ENCODE assay signal across 13 mouse cellular contexts in the genomic region with DNA sequence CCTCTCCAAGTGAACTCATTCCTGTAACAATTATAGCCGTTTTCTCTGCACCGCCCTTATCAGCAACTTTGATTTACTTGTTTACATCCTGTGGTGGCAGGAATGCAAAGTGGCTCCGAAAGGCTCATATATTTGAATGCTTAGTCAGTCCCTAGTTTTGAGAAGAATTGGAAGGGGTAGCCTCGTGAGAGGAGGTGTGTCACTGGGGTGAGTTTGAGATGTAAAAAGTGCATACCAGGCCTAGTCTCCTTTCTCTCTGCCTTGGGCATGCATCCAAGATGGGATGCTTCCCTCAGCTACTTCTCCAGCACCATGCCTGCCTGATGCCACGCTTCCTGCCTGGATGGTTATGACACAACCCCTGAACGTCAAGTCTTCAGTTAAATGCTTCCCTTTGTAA.
DNase-seq lines count a peak whose midpoint lies in the region; ATAC-seq lines count a peak whose summit lies in the region.
"Had no signal": no experiment of that assay in that cellular context is flagged by ENCODE, and none has a peak within 500 bp of the region (broad histone marks: within the 10 kb centered on the region; RNA-seq: fewer than 3 reads in every experiment).

No protein-coding gene starts in this region.

- no peak overlapping the region for H3K27ac ChIP-seq in kidney, embryonic 14.5 days (ENCODE audit: low read depth, low read length)
- H3K27ac ChIP-seq: forebrain, embryonic 12.5 days; heart, embryonic 10.5 days; liver, embryonic 14.5 days had no signal

- H3K9me3 ChIP-seq in kidney, embryonic 14.5 days (ENCODE audit: control insufficient read depth, low read length), result no peaks in the 10 kb centered on the region
- H3K9me3 ChIP-seq: forebrain, embryonic 12.5 days; heart, embryonic 10.5 days had no signal

- 45% methylated on average over 6 of the region's 6 CpGs for WGBS in kidney, embryonic 14.5 days

- no peaks in the 10 kb centered on the region for H3K36me3 ChIP-seq in kidney, embryonic 14.5 days (ENCODE audit: control insufficient read depth, insufficient read depth, low read length)
- H3K36me3 ChIP-seq: forebrain, embryonic 12.5 days had no signal

- no peaks in the 10 kb centered on the region for H3K4me1 ChIP-seq in kidney, embryonic 14.5 days (ENCODE audit: control insufficient read depth, insufficient read depth, low read length)
- H3K4me1 ChIP-seq: forebrain, embryonic 12.5 days had no signal

- H3K4me3 ChIP-seq in kidney, embryonic 14.5 days (ENCODE audit: low read length), result no peak overlapping the region
- H3K4me3 ChIP-seq: forebrain, embryonic 12.5 days; heart, embryonic 10.5 days; myocyte had no signal

- H3K9ac ChIP-seq in kidney, embryonic 14.5 days (ENCODE audit: low read depth, low read length), result no peak overlapping the region
- H3K9ac ChIP-seq: forebrain, embryonic 12.5 days; liver, embryonic 14.5 days had no signal

- ATAC-seq in kidney, embryonic 14.5 days (ENCODE audit: low FRiP score, low TSS enrichment), result peak; percentile 54
- no peak for ATAC-seq in activated CD4-positive, CD25-positive, alpha-beta regulatory T cell, adult 4 months
- ATAC-seq: intestine, embryonic 16.5 days had no signal

- DNase-seq in kidney, postnatal 36 days, result no peak
- peak; percentile 57 for DNase-seq in NIH3T3 (ENCODE audit: low read depth)
- peak; percentile 16 for DNase-seq in brain, adult 2 months (ENCODE audit: low read depth, low spot score)
- peak; percentile 43 to 44 for DNase-seq in lung, postnatal 4 days
- DNase-seq in T-cell, adult 2 months (ENCODE audit: low spot score), result no peak
- DNase-seq: cerebellum, adult 11 months had no signal

- no peak overlapping the region for H3K4me2 ChIP-seq in kidney, embryonic 14.5 days (replicated peaks; ENCODE audit: low read depth, low read length)
- H3K4me2 ChIP-seq: forebrain, embryonic 12.5 days had no signal

- no peaks in the 10 kb centered on the region for H3K27me3 ChIP-seq in kidney, embryonic 14.5 days (ENCODE audit: control insufficient read depth, insufficient read depth, low read length)
- H3K27me3 ChIP-seq: forebrain, embryonic 12.5 days had no signal

Comparison
In these comparisons a context has a peak if more than half of its experiments do, and no peak if none do; other contexts are left out.
1. DNase-seq: peak in NIH3T3 (single experiment), brain, adult 2 months (single experiment) and lung, postnatal 4 days (2 of 2); none in kidney, postnatal 36 days (0 of 2) and T-cell, adult 2 months (single experiment).